Mouse (Mus musculus) cerebellum, adult 2 months (tissue): ENCODE data around the gene Iqcf6. TPM values are rescaled to one million over a fixed set of nuclear protein-coding genes. Genes with fewer than 3 reads are reported as not detected.
"Not testable (repeated sequence)": the region's sequence is repeated elsewhere in the genome, so short reads cannot be mapped to it uniquely, and the experiment has no call there.

Experiments
- DNase-seq, 2 experiments: peaks; one replicate each; pipeline ENCODE4 v3.0.0; 2021
- H3K27ac ChIP-seq: fragments of 200-500 bp; 2 replicates; pipeline ENCODE4 v1.5.1; 2012; ENCODE audit warnings: low read length, control low read depth, inconsistent platforms; ENCODE audit not compliant: insufficient read depth
- H3K27me3 ChIP-seq: fragments of 200-500 bp; 2 replicates; pipeline ENCODE4 v1.6.1; 2012; ENCODE audit warnings: inconsistent platforms, mild to moderate bottlenecking, low read length, moderate library complexity; ENCODE audit not compliant: control insufficient read depth, insufficient read depth
- H3K4me1 ChIP-seq: fragments of 200-500 bp; 2 replicates; pipeline ENCODE4 v1.6.1; 2011; ENCODE audit warnings: low read length; ENCODE audit not compliant: control insufficient read depth, insufficient read depth
- H3K4me3 ChIP-seq: fragments of 200-500 bp; replicated peaks from 2 replicates; pipeline ENCODE3; 2011; ENCODE audit warnings: mild to moderate bottlenecking, low read depth, low read length, control low read depth; ENCODE audit not compliant: insufficient read depth
- CTCF ChIP-seq: fragments of 200-500 bp; IDR thresholded peaks from 2 replicates; pipeline ENCODE4 v1.5.1; 2011; ENCODE audit warnings: low read depth, mild to moderate bottlenecking, control low read depth, low read length, moderate library complexity, borderline replicate concordance; ENCODE audit not compliant: insufficient read depth
- POLR2A ChIP-seq: fragments of 200-500 bp; IDR thresholded peaks from 2 replicates; pipeline ENCODE4 v1.6.1; 2011; ENCODE audit warnings: low read length, control low read depth, borderline replicate concordance; ENCODE audit not compliant: insufficient read depth
- WGBS: fragments of 180-500 bp; shearing (Covaris S2); methylation state at CpG from one replicate; pipeline ENCODE4 v1.1.7; 2018; 5-methylcytosine and 5-hydroxymethylcytosine counted together
- polyA plus RNA-seq: library from polyadenylated mRNA; depleted of rRNA; stranded (reverse); fragments of >200 nt; gene quantifications from 2 replicates; pipeline ENCODE4 v1.2.3, GENCODE M21; 2012

Gene Iqcf6
- polyA plus RNA-seq, 1 experiment = not detected

GRCm38 (mm10) chr9:106610727-106611126 is 15.7 kb upstream of the Iqcf6 start:
- 68% methylated on average over 4 of the region's 4 CpGs for WGBS
- TF ChIP-seq CTCF (no peak), POLR2A (no peak)
- Histone ChIP-seq H3K4me3 (no peak overlapping the region), H3K27ac (no peak overlapping the region), H3K27me3 (no peaks in the 10 kb centered on the region), H3K4me1 (no peaks in the 10 kb centered on the region)
- no peak for DNase-seq

GRCm38 (mm10) chr9:106613951-106614350 is 12.4 kb upstream of the Iqcf6 start:
- no peak for DNase-seq
- 56% methylated on average over 2 of the region's 2 CpGs for WGBS
- H3K27me3 ChIP-seq = no peaks in the 10 kb centered on the region

GRCm38 (mm10) chr9:106614616-106615015 is 11.8 kb upstream of the Iqcf6 start:
- WGBS = 44% methylated on average over 3 of the region's 3 CpGs
- Histone ChIP-seq H3K4me3 (no peak overlapping the region), H3K27ac (no peak overlapping the region), H3K4me1 (no peaks in the 10 kb centered on the region), H3K27me3 (no peaks in the 10 kb centered on the region)
- TF ChIP-seq POLR2A = no peak
- no peak for TF ChIP-seq CTCF
- DNase-seq = no peak

More at GRCm38 (mm10) chr9:106613951-106614350, 12.4 kb upstream of the Iqcf6 start:
- no peak for TF ChIP-seq POLR2A
- TF ChIP-seq CTCF = no peak
- Histone ChIP-seq H3K4me3 (no peak overlapping the region), H3K27ac (no peak overlapping the region), H3K4me1 (no peaks in the 10 kb centered on the region)

- WGBS = 29% methylated on average over 9 of the region's 9 CpGs
Observed at GRCm38 (mm10) chr9:106616306-106616705, 10.1 kb upstream of the Iqcf6 start.

GRCm38 (mm10) chr9:106617496-106617895 is 8.9 kb upstream of the Iqcf6 start:
- WGBS = 73% methylated on average over 3 of the region's 3 CpGs
- DNase-seq = no peak
- H3K4me1 ChIP-seq = no peaks in the 10 kb centered on the region
- H3K27me3 ChIP-seq = no peaks in the 10 kb centered on the region
- TF ChIP-seq CTCF (no peak), POLR2A (no peak)
- no peak overlapping the region for H3K4me3 ChIP-seq
- H3K27ac ChIP-seq = no peak overlapping the region

More at GRCm38 (mm10) chr9:106616306-106616705, 10.1 kb upstream of the Iqcf6 start:
- Histone ChIP-seq H3K27me3 (no peaks in the 10 kb centered on the region), H3K27ac (no peak overlapping the region), H3K4me3 (no peak overlapping the region), H3K4me1 (no peaks in the 10 kb centered on the region)
- no peak for TF ChIP-seq POLR2A
- DNase-seq = no peak

GRCm38 (mm10) chr9:106627796-106628195 is 1.4 kb downstream of the Iqcf6 start:
- H3K27me3 ChIP-seq, H3K27ac ChIP-seq, H3K4me1 ChIP-seq, H3K4me3 ChIP-seq, DNase-seq: not testable (repeated sequence)
- 14% methylated on average over 8 of the region's 8 CpGs for WGBS

GRCm38 (mm10) chr9:106632185-106632584 is 5.8 kb downstream of the Iqcf6 start:
- Histone ChIP-seq H3K27ac (no peak overlapping the region), H3K4me1 (no peaks in the 10 kb centered on the region; the same call in 1 of the 2 replicates), H3K27me3 (no peaks in the 10 kb centered on the region), H3K4me3 (no peak overlapping the region)
- WGBS = 53% methylated on average over 5 of the region's 5 CpGs
- TF ChIP-seq POLR2A (no peak), CTCF (no peak)
- DNase-seq = no peak

- no peak for DNase-seq
- Histone ChIP-seq H3K4me1 (no peaks in the 10 kb centered on the region), H3K4me3 (no peak overlapping the region), H3K27me3 (no peaks in the 10 kb centered on the region), H3K27ac (no peak overlapping the region)
- TF ChIP-seq POLR2A = no peak
- no peak for TF ChIP-seq CTCF
- WGBS = 92% methylated on average over 8 of the region's 8 CpGs
Observed at GRCm38 (mm10) chr9:106638154-106638553, 11.8 kb downstream of the Iqcf6 start.
